Mouse (Mus musculus) forebrain, embryonic 14.5 days (tissue): ENCODE data around the gene Agbl1. TPM values are rescaled to one million over a fixed set of nuclear protein-coding genes. Genes with fewer than 3 reads are reported as not detected.
"Not testable (repeated sequence)": the region's sequence is repeated elsewhere in the genome, so short reads cannot be mapped to it uniquely, and the experiment has no call there.

Source experiments
- ATAC-seq: fragments of 200-750 bp; cut with Nextera tagmentation; 2 replicates; pipeline ENCODE4 v1.8.0; 2017; ENCODE audit warnings: mild to moderate bottlenecking, moderate library complexity
- DNase-seq: peaks from one replicate; pipeline ENCODE4 v3.0.0-alpha.2; 2015; ENCODE audit warnings: low spot score
- H3K27ac ChIP-seq: fragments of 300-500 bp; sonication (generic); 2 replicates; pipeline ENCODE4 v1.5.1; 2014; ENCODE audit warnings: low read depth, mild to moderate bottlenecking, control low read depth, low read length, moderate library complexity
- H3K27me3 ChIP-seq: fragments of 300-500 bp; sonication (generic); replicated peaks from 2 replicates; pipeline ENCODE4 v1.6.1; 2014; ENCODE audit warnings: low read length, control low read depth, mixed read lengths; ENCODE audit not compliant: control insufficient read depth, insufficient read depth
- H3K36me3 ChIP-seq: fragments of 300-500 bp; sonication (generic); 2 replicates; pipeline ENCODE4 v1.6.1; 2014; ENCODE audit warnings: low read length, control low read depth; ENCODE audit not compliant: control insufficient read depth, insufficient read depth
- H3K4me1 ChIP-seq: fragments of 300-500 bp; sonication (generic); 2 replicates; pipeline ENCODE4 v1.6.1; 2014; ENCODE audit warnings: antibody characterized with exemption, low read length, control low read depth; ENCODE audit not compliant: control insufficient read depth, insufficient read depth
- H3K4me2 ChIP-seq: fragments of 300-500 bp; sonication (generic); 2 replicates; pipeline ENCODE4 v1.6.1; 2014; ENCODE audit warnings: mild to moderate bottlenecking, control low read depth, low read length
- H3K4me3 ChIP-seq: fragments of 300-500 bp; sonication (generic); 2 replicates; pipeline ENCODE4 v1.5.1; 2014; ENCODE audit warnings: low read depth, low read length, control low read depth
- H3K9ac ChIP-seq: fragments of 300-500 bp; sonication (generic); 2 replicates; pipeline ENCODE4 v1.6.1; 2014; ENCODE audit warnings: mild to moderate bottlenecking, low read length, control low read depth, moderate library complexity
- H3K9me3 ChIP-seq: fragments of 300-500 bp; sonication (generic); replicated peaks from 2 replicates; pipeline ENCODE4 v1.6.1; 2016; ENCODE audit warnings: low read length, control low read depth, mixed read lengths; ENCODE audit not compliant: control insufficient read depth
- WGBS: fragments of 180-500 bp; shearing (Covaris S2); extraction: QIAGEN DNeasy Blood & Tissue Kit; methylation state at CpG from one replicate; pipeline ENCODE4 v1.1.7; 2014; 5-methylcytosine and 5-hydroxymethylcytosine counted together
- polyA plus RNA-seq: library from polyadenylated mRNA; unstranded; fragments of >200 nt; fragmentation: Nextera tagmentation; extraction: Ambion mirVana; gene quantifications from 2 replicates; pipeline ENCODE4 v1.2.1, GENCODE M21; 2014

Gene Agbl1
- polyA plus RNA-seq, 1 experiment from 2014 or later, result 0.09 TPM

- WGBS, result 82% methylated on average over 5 of the region's 5 CpGs
- no peak for DNase-seq
- ATAC-seq, result no peak
- Histone ChIP-seq H3K27me3 (no peaks in the 10 kb centered on the region), H3K9me3 (no peaks in the 10 kb centered on the region), H3K27ac (no peak overlapping the region), H3K4me3 (no peak overlapping the region), H3K9ac (no peak overlapping the region), H3K4me2 (no peak overlapping the region), H3K36me3 (no peaks in the 10 kb centered on the region), H3K4me1 (no peaks in the 10 kb centered on the region)
Measured at GRCm38 (mm10) chr7:76594566-76595079, 364.9 kb downstream of the Agbl1 start.

GRCm38 (mm10) chr7:76597812-76598211 is 368.1 kb downstream of the Agbl1 start:
- Histone ChIP-seq H3K9ac (no peak overlapping the region), H3K9me3 (no peaks in the 10 kb centered on the region), H3K4me2 (no peak overlapping the region), H3K4me3 (no peak overlapping the region), H3K27me3 (no peaks in the 10 kb centered on the region), H3K4me1 (no peaks in the 10 kb centered on the region), H3K36me3 (no peaks in the 10 kb centered on the region), H3K27ac (no peak overlapping the region)
- 16% methylated on average over 2 of the region's 2 CpGs for WGBS
- peak; percentile 20 for DNase-seq
- ATAC-seq, result no peak

- no peaks in the 10 kb centered on the region for H3K9me3 ChIP-seq
- ATAC-seq (no peak), DNase-seq (no peak)
- no peaks in the 10 kb centered on the region for H3K4me1 ChIP-seq
- no peak overlapping the region for H3K27ac ChIP-seq
- no peaks in the 10 kb centered on the region for H3K27me3 ChIP-seq
- 87% methylated on average over 2 of the region's 2 CpGs for WGBS
- no peak overlapping the region for H3K4me3 ChIP-seq
- H3K36me3 ChIP-seq, result no peaks in the 10 kb centered on the region
- H3K4me2 ChIP-seq, result no peak overlapping the region
- no peak overlapping the region for H3K9ac ChIP-seq
Measured at GRCm38 (mm10) chr7:76600050-76600690, 370.5 kb downstream of the Agbl1 start.

GRCm38 (mm10) chr7:76629528-76629927 is 399.8 kb downstream of the Agbl1 start:
- Histone ChIP-seq H3K9ac (no peak overlapping the region), H3K27ac (no peak overlapping the region), H3K4me2 (no peak overlapping the region), H3K27me3 (no peaks in the 10 kb centered on the region), H3K9me3 (no peaks in the 10 kb centered on the region), H3K36me3 (no peaks in the 10 kb centered on the region), H3K4me3 (no peak overlapping the region), H3K4me1 (no peaks in the 10 kb centered on the region)
- DNase-seq, result no peak
- no peak for ATAC-seq

- Histone ChIP-seq H3K9ac (no peak overlapping the region), H3K4me1 (no peaks in the 10 kb centered on the region), H3K4me2 (no peak overlapping the region), H3K4me3 (no peak overlapping the region), H3K9me3 (no peaks in the 10 kb centered on the region), H3K27me3 (no peaks in the 10 kb centered on the region), H3K27ac (no peak overlapping the region), H3K36me3 (no peaks in the 10 kb centered on the region)
- no peak for DNase-seq
- 92% methylated on average over 4 of the region's 4 CpGs for WGBS
- ATAC-seq, result no peak
Measured at GRCm38 (mm10) chr7:76650984-76651383, 421.3 kb downstream of the Agbl1 start.

GRCm38 (mm10) chr7:76661072-76661471 is 431.4 kb downstream of the Agbl1 start:
- DNase-seq (no peak), ATAC-seq (no peak)
- no peak overlapping the region for H3K4me3 ChIP-seq
- WGBS, result 93% methylated on average over 5 of the region's 5 CpGs
- H3K36me3 ChIP-seq, result no peaks in the 10 kb centered on the region
- H3K4me2 ChIP-seq, result no peak overlapping the region
- no peaks in the 10 kb centered on the region for H3K27me3 ChIP-seq
- no peaks in the 10 kb centered on the region for H3K9me3 ChIP-seq
- no peak overlapping the region for H3K9ac ChIP-seq
- H3K27ac ChIP-seq, result no peak overlapping the region
- no peaks in the 10 kb centered on the region for H3K4me1 ChIP-seq

GRCm38 (mm10) chr7:76674856-76675255 is 445.2 kb downstream of the Agbl1 start:
- H3K4me2 ChIP-seq, result no peak overlapping the region
- H3K9ac ChIP-seq, result no peak overlapping the region
- H3K9me3 ChIP-seq, result no peaks in the 10 kb centered on the region
- no peak overlapping the region for H3K27ac ChIP-seq
- H3K27me3 ChIP-seq, result no peaks in the 10 kb centered on the region
- 49% methylated on average over 3 of the region's 3 CpGs for WGBS
- peak; percentile 92 for ATAC-seq
- H3K4me3 ChIP-seq, result no peak overlapping the region
- H3K4me1 ChIP-seq, result no peaks in the 10 kb centered on the region
- peak; percentile 72 for DNase-seq
- no peaks in the 10 kb centered on the region for H3K36me3 ChIP-seq

- 83% methylated on average over 1 of the region's 1 CpGs for WGBS
- DNase-seq, result peak; percentile 13
- no peak for ATAC-seq
Measured at GRCm38 (mm10) chr7:76701224-76701623, 471.5 kb downstream of the Agbl1 start.

GRCm38 (mm10) chr7:76732220-76732619 is 502.5 kb downstream of the Agbl1 start:
- not testable (repeated sequence) for H3K4me3 ChIP-seq, H3K27me3 ChIP-seq, H3K9ac ChIP-seq, H3K27ac ChIP-seq, H3K4me2 ChIP-seq, DNase-seq, ATAC-seq, H3K9me3 ChIP-seq, H3K36me3 ChIP-seq, H3K4me1 ChIP-seq
- WGBS, result 94% methylated on average over 7 of the region's 7 CpGs

More at GRCm38 (mm10) chr7:76701224-76701623, 471.5 kb downstream of the Agbl1 start:
- H3K4me1 ChIP-seq, result no peaks in the 10 kb centered on the region
- H3K27me3 ChIP-seq, result no peaks in the 10 kb centered on the region
- no peak overlapping the region for H3K27ac ChIP-seq
- no peaks in the 10 kb centered on the region for H3K36me3 ChIP-seq
- H3K4me2 ChIP-seq, result no peak overlapping the region
- no peak overlapping the region for H3K4me3 ChIP-seq
- H3K9me3 ChIP-seq, result no peaks in the 10 kb centered on the region
- no peak overlapping the region for H3K9ac ChIP-seq
